Mouse (Mus musculus): ENCODE measurements at regions not wholly inside any gene's neighbourhood (a gene's known extent, or its start where the extent isn't known, plus 50 kb on each side); places are given as distances from the start of the nearest gene placed in this dataset.

DNA sequence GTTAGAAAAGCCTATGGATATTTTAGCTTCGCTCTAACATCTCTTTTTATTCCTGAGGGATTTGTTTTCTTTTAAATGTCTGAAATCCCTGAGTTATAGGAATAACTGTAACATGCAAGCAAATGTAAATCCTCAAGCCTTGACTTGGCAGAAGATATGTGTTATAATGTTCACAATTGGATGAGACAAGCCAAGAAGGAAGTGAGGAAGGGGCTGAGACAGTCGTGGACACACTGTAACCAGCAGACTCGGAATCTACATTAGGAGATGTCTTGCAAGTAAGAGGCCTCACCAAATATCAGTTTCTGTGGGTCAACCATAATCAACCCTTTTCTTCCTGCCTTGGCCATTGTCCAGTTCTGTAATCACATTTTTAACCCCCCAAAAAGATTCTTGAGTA lies 366.6 kb upstream of the Kif18a start:
- no peak for DNase-seq

DNA sequence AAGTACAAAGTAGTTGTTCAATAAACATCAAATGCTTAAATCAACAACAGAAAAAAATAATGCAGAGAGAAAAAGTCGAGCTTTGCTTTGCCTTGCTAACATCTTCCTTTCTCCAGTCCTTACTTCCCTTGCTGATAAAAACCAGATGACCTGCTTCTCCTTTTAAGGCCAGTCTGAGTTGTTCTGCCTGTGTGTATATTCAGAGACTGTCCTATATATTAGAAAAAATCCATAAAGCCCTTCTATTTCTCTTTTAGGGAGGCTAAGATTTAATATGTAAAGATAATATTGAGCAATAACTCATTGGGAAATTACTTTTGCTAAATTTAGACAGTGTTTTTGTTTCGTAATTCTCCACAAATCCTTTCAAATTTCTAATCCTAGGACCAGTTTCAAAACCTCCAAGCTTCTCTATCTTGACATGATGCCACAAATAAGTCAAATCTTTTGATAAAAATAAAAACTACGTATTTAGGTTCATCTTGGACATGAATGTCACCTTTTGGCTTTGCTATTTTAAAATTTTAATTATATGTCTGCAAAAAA lies 361.0 kb upstream of the Kif18a start:
- DNase-seq = no peak

DNA sequence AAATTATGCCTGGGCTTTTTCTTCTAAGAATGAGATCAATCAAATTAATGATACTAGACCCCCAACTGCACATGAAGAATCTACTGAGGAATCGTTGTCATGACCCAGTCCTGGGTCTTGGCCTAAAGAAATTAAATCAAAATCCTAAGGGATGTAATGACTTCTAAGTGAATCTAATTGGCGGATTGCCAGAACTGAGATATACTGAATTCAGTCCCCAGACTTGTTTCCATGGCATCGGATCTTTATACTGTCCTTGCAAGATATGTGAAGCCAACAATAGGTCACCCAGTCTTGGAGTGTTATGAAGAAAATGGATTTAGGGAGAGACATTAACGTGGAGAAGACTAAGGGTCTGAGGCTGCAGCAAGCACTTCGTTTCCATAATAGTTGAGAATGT lies 360.4 kb upstream of the Kif18a start:
- no peak for DNase-seq

DNA sequence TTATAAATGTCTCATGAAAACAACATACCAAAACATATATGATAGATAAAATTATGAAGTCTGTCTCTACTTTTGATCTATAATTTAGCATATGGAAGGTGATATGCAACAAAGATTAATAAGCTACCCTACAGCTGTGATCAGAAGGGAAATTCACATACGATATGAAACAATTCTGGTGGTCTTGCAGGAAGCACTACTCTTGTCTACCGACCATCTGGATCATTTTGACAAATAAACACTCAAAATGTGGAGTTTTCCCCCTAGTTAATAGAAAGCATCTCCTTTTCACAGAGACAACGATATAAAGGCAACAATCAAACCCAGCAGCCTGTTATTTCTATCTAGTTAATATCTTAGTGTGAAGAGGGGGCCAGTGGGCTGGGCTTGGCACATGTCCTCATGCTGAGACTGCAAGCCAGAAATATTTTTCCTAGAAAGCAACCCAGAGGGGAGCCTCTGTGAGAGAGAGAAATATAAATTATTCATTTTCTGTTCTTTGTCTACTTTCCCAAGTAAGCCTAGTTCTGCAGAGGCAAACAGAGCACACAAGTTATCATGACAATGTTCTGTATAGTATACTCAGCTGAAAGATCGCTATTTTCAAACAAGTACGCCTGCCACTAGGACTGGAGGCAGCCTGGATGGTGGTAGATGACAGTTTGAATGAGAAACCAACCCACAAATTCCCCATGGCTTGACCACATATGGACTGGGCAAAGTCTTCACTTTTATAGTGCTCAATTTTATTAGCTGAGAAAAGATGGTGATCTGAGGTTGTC lies 344.4 kb upstream of the Kif18a start:
- no peak for DNase-seq

DNA sequence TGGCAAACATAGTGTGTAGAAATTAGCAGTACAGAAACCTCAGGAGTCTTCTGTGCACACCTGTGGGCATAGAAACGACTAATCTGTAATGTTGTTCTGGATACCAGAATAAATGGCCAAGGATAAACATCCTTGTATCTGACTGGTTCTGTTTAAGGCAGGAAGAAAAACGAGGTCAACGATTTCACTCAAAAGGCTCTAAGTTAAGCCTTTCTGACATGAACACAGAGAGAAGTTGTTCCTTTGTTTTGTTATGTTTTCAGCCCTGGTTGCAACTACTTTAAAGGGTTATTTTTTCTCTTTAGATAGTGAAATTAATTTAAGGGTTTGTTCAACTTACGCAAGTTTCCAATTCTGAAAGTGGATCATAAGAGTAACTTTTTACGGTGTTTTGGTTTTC lies 299.6 kb upstream of the Kif18a start:
- DNase-seq = no peak

DNA sequence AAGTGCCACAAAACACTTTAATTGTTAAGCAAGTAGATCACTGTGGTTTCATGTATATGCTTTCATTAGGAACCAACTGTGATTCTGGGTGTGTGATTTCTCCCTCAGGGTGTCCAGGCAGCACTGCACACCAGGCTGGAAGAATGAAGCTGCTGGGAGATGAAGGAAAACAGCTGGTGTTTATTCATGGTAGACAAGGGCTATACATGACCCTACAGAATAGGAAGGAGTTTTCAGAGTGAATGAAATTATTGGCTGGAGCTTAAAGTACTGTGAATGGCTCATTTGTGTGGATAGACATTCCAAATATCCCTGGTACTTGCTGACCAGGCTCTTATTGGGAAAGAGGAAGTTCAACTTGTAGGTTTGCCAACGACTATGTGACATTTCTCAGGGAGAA lies 264.3 kb upstream of the Kif18a start:
- DNase-seq = no peak

DNA sequence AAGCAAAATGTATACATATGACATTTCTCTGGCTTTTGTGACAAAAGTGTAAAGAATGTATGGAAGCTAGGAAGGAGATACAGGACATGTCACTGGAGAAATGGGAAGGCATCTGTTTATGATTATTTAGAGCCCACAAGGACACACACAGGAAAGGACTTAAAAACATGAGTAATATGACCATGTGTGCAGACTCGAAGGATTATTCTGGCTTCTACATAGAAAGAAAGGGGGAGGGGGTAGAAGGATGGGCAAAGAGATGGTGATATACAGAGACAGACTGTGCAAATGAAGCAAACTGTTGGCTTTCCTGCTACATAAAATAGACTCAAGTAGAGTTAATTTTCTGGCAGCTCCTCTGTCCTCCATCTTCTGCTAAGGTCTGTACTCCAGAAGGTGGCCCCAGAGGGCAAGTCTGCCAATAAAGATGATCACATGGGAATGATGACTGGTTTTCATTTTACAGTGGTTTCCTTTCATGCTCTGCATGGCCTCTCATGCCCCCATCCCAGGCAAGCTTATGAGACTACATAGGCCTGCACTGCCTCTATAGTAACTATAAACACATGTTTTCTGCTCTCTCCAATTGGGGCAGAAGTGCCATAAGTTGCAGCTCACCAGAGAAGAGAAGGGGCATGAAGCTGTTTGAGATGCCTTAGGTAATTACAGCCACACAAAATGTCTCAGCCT lies 263.4 kb upstream of the Kif18a start:
- DNase-seq = no peak

DNA sequence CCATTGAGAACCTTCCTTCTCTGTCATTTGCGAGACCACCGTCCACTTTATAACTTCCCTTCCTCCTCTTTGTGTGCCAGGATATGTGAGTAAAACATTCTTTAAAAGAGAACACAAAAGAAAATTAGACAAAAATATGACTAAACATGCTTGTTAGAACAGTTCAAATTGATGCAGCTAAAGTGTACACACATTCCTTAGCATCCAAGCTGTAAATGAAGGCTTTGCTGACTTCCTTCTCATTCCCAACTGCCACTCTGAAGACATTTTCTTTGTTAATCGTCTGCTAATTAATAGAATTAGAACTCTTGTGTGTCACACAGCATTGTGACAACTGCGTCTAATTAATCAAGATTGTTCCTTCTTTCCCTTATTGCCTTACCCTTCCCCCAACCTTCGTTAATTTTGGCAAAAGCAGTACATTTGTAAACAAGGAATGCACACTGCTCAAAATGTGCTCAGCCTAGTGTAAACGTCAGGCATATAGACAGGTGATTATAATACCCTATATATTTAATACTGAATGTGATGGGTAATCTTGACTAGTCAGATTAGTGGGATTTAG lies 242.3 kb upstream of the Kif18a start:
- DNase-seq = no peak
